Mouse (Mus musculus) monocyte, adult 5-6 weeks (primary cell): ENCODE measurements around the gene Golt1b. TPM values are rescaled to one million over a fixed set of nuclear protein-coding genes. Genes with fewer than 3 reads are reported as not detected.

ENCODE experiments used
- total RNA-seq: library from RNA; stranded (forward); fragments of 200-1000, 200-491, 200-594 nt; gene quantifications from 3 replicates; pipeline ENCODE4 v1.2.3, GENCODE M21; 2017

Gene Golt1b
- total RNA-seq, 1 experiment from 2014 or later = 30.3 TPM

Other genes starting within 250 kb of the Golt1b start
- not detected in 3 replicates for gene Slco1a6, start 178.7 kb upstream of the Golt1b start, total RNA-seq
- not detected in 3 replicates for gene Iapp, start 88.8 kb upstream of the Golt1b start, total RNA-seq
- gene Slco1a5, start 64.2 kb upstream of the Golt1b start, total RNA-seq = not detected in 3 replicates
- 22.0 to 38.2 TPM (median 30.7 TPM) in 3 replicates for gene Pyroxd1, start 41.6 kb upstream of the Golt1b start, total RNA-seq
- gene Recql, start 134 bp upstream of the Golt1b start, total RNA-seq = 52.8 to 60.8 TPM (median 54.6 TPM) in 3 replicates
- 0.58 TPM in 1 of 3 replicates, not detected in the others for gene Spx, start 26.2 kb downstream of the Golt1b start, total RNA-seq
- not detected in 3 replicates for gene Gys2, start 85.9 kb downstream of the Golt1b start, total RNA-seq
- gene Ldhb, start 120.7 kb downstream of the Golt1b start, total RNA-seq = 3.5 to 10.0 TPM (median 5.1 TPM) in 3 replicates
- gene Kcnj8, start 184.4 kb downstream of the Golt1b start, total RNA-seq = 19.0 to 39.8 TPM (median 23.1 TPM) in 3 replicates